Mouse (Mus musculus): Measurements from ENCODE around the gene Pdia5.

DNA sequence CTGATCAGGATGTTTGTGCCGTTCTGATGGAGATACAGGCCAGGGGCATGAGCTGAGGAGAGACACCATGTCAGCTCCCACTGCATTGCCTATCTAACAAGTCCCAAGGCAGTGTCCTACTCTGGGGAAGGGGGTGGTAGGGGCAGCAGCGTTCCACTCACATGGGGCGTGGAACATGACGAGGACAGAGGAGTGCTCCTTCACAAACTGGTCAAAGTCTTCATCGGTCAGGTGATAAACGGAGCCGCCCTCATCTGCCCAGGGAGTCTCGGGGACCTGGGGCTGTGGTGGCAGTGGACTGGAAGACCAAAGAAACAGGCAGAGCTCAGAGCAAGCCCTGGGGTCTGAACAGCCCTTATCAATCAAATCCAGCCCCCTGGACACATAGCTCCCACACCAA lies 68.0 kb downstream of the Pdia5 start:
- no peak for TF ChIP-seq CTCF (conservative IDR thresholded peaks at IDR 0.05; ENCODE audit: low read length)
- no peak for TF ChIP-seq NANOG (IDR thresholded peaks at IDR 0.05; ENCODE audit: borderline replicate concordance, low read length)

Data from E14TG2a.4 (cell line).